Mouse (Mus musculus) adrenal gland, postnatal 0 days (tissue): ENCODE results near the gene Snrpd2. TPM values are rescaled to one million over a fixed set of nuclear protein-coding genes. Genes with fewer than 3 reads are reported as not detected.

Experiments
- microRNA-seq: library from miRNA; unstranded; fragments of <30 nt; microRNA quantifications from one replicate; pipeline ENCODE4, GENCODE M21; 2016; ENCODE audit warnings: borderline replicate concordance; ENCODE audit not compliant: insufficient number of aligned reads
- polyA plus RNA-seq: library from polyadenylated mRNA; unstranded; fragments of >200 nt; fragmentation: Nextera tagmentation; extraction: Ambion mirVana; gene quantifications from 2 replicates; pipeline ENCODE4 v1.2.1, GENCODE M21; 2015

The Snrpd2 gene
- 109 and 149 TPM in 2 replicates for polyA plus RNA-seq

DNA sequence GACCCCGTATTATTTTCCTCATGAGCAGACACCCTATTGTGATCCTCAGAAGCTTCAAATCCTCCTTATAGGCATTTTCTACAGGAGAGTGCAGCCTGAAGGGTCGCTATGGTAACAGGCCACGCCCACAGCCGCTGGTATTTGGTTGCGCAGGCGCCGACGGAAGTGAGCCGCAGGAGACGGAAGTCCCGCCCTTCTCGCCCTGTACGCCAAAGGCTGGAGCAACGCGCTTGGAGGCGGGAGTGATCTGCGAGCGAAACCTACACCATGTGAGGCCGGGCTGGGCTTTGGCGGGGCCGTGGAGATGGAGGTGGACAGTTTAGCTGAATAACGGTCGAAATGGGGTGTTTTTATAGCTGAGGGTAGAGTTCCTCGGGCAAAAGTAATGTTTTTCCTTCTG is at the start of gene Snrpd2:
Gene Snrpd2, plus strand, starts transcription at position 97 of the 400 bp plus-strand sequence.

DNA sequence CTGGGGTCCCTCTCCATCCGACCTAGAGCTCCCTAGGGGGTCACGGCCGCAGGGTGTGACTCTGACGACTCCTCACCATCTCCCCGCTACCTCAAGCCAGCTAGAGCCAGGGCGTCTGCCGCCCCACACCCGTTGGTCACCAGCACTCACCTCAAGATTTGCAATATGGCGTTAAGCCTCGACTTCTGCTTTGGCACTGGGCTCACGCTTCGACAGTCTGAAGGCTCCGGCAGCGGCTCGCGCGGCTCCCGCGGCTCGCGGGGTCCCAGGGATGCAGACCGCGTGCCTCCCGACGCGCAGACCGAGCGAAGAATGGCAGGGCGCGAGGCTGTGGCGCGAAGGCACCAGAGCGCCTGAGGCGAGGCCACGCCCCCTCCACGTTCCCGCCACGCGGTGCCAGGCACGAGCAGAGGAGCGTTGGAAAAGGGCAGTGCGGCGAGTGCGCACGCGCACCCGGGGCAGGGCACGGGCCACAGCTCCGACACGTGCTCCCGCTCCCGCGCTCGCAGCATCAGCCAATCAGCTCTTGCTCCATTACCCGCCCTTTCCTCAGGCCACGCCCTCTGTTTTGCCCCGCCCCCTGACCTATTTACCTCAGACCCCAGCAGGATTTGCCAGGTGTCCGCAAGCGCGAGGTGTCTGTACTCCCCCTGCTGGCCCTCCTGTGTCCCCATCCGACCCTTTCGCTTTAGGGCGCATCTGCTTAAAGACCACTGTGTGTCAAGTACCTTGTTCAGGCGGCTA is 31.3 kb upstream of the Snrpd2 start, which contains the start of gene Gm4969:
Gene Gm4969, minus strand, starts transcription at position 341 of the 744 bp plus-strand sequence.

DNA sequence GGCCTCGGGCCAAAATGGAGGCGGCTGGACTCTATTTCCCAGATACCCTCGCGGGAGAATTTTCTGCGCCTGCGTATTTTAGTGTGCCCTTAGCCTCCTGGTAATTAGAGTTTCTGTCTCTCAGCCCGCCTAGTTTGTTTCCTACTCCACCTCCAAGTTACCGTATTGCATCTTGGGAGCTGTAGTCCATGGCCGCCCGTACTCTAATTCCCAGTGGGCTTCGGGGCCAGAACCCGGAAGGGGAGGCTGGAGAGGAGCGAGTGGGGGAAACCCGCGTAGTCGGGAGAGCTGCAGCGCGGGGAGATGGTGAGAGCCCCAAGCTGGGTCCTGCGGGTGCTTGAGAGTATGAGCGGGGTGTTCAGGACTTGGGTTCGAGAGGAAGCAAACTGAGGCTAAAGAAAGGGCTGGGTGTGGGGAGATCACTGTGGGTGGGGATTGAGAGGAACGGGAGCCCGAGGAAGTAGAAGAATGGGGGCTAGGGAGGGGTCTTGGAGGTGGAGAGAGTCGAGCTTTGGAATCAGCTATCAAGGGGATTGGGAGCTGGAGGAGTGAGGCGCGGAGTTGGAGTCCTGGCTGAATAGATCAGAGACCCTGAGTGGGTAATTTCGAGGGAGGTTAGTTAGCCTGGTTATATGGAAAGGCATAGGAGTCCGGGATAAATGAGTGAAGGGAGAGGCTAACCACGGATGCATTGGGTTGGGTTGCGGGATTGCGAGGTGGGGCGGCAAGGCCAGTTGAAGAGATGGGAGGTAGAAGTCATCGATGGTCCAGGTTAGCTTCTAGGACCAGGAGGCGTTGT is 29.7 kb upstream of the Snrpd2 start, which contains the start of gene Fbxo46:
Gene Fbxo46, plus strand, starts transcription at position 229 of the 799 bp plus-strand sequence.

DNA sequence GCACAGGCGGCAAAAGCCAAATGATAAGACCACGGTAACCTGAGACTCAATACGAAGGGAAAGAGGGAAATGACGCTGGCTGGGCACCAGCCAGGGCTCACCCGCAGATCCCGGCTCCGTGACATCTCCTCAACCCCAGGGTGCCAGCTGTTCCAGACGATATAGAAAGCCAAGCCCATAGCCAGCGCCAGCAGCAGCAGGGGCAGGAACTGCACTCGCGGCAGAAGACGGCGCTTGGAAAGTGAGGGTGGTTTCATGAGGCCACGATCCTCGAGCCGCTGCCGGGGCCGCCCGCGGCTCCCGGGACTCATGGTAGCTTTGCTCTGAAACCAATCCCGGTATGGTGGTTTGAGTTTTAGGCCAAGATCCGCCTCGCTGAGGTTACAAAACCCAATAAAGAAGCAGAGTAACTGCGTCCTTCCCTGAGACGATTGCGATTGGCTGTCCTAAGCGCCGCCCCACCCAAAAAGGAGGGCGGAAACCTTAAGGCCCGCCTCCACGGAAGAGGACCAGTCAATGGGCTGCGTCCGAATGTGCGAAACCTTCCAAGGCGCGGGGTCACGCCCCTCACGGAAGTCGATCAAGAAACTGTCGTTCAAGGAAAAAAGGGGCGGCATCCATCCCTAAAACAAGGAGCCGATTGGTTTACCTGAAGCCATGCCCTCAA is 514 bp upstream of the Snrpd2 start, which contains the start of gene Qpctl:
Gene Qpctl, minus strand, starts transcription at position 417 of the 667 bp plus-strand sequence.

DNA sequence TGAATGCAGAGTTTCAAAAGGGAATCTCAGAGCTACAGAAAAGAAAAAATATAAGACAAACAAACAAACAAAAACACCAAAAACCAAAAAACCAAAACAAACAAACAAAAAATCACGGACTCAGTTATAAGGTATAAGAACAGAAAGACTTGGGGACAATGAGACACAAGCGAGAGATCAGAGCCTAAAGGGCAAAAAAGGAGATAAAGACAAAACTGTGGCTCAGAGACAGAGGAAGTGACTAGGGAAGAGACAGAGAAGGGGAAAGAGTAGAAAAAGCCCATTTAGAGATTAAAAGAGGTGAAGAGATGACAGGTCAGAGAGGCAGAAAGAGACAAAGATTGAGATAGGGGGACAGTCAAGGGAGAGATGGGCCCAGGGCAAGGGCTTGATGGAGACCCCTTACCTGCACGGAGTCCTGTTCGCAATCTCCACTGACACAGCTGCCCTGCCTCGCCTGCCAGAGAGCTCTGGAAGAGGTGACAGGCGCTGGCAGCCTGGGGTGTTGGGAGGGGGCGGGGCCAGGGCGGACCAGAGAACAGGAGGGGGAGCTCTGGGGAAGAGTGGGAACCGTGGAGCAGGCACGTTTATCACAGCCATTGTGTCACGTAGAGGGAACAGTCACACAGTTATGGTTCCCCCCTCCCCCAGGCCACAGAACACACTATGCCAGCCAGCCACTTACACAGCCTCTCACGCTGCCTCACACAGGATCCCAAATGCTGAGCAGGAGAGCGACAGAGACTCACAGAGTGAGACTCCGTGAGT is 16.3 kb downstream of the Snrpd2 start, which contains the start of gene Gipr:
Gene Gipr, minus strand, starts transcription at position 472 of the 768 bp plus-strand sequence.

DNA sequence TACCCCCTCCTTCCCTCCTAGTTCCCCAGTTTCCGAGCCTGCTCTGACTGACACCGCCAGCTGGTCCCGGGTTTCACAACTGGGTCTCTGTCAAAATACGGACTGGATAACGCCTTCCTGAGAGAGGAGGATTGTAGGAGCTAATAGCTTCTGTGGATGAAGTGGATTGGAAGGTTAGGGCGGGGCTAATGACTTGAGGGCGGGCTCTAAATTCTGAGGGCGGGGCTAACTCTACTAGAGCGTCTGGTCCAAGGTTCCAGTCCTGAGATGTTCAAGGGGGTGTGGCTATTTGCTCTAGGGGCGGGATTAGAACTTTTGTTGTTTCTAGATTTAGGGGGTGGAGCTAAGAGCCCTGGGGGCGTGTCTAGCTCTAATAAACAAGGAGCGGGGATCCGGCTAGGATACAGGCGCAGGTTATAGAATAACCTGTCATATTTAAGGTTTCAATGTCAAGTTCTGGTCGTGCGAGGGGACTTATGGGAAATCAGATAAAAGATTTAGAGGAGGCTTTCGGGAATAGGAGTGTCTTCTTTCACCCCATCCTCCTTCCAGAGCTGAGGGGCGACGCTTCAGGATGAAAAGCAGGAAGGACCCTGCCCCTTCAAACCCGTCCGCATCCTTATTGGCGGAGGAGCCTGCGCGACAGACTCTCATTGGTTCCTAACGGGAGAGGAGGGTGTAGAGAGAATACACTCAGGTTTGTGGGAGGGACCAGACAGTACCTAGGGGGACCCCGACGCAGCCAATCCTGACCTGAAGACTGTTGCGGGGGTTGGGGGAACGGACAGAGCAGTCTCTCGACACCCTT is 26.4 kb downstream of the Snrpd2 start, which contains the start of gene Eml2:
Gene Eml2, plus strand, starts transcription at position 714 of the 808 bp plus-strand sequence.

Small RNA genes lying within 50 kb of the gene (microRNA-seq; reads per million reads assigned to microRNA genes)
- 336 reads per million, percentile 59 among the genes with 10 or more reads in this experiment for gene Mir330

Other genes starting within 250 kb of the Snrpd2 start
- 17.2 and 17.7 TPM in 2 replicates for gene Ccdc61, start 239.3 kb upstream of the Snrpd2 start, polyA plus RNA-seq
- 0.58 and 0.68 TPM in 2 replicates for gene Nova2, start 223.8 kb upstream of the Snrpd2 start, polyA plus RNA-seq
- gene Nanos2, start 162.3 kb upstream of the Snrpd2 start, polyA plus RNA-seq, result 0.16 TPM in 1 of 2 replicates, not detected in the other
- gene Mypop, start 158.5 kb upstream of the Snrpd2 start, polyA plus RNA-seq, result 4.6 and 4.8 TPM in 2 replicates
- 15.6 and 16.6 TPM in 2 replicates for gene Irf2bp1, start 145.7 kb upstream of the Snrpd2 start, polyA plus RNA-seq
- gene Foxa3, start 126.2 kb upstream of the Snrpd2 start, polyA plus RNA-seq, result 1.1 and 2.4 TPM in 2 replicates
- 14.9 and 20.6 TPM in 2 replicates for gene Sympk, start 125.3 kb upstream of the Snrpd2 start, polyA plus RNA-seq
- not detected in 2 replicates for gene Rsph6a, start 95.0 kb upstream of the Snrpd2 start, polyA plus RNA-seq
- 14.5 and 21.0 TPM in 2 replicates for gene Dmwd, start 73.5 kb upstream of the Snrpd2 start, polyA plus RNA-seq
- gene Dmpk, start 65.9 kb upstream of the Snrpd2 start, polyA plus RNA-seq, result 21.6 and 28.7 TPM in 2 replicates
- 4.2 and 5.9 TPM in 2 replicates for gene Six5, start 55.1 kb upstream of the Snrpd2 start, polyA plus RNA-seq
- 0.33 and 0.44 TPM in 2 replicates for gene Gm4969, start 31.4 kb upstream of the Snrpd2 start, polyA plus RNA-seq
- 5.8 and 8.7 TPM in 2 replicates for gene Fbxo46, start 29.9 kb upstream of the Snrpd2 start, polyA plus RNA-seq
- 10.3 and 16.6 TPM in 2 replicates for gene Qpctl, start 431 bp upstream of the Snrpd2 start, polyA plus RNA-seq
- 0.33 and 0.54 TPM in 2 replicates for gene Gipr, start 16.4 kb downstream of the Snrpd2 start, polyA plus RNA-seq
- gene Eml2, start 26.7 kb downstream of the Snrpd2 start, polyA plus RNA-seq, result 5.5 and 7.8 TPM in 2 replicates
- gene Gpr4, start 62.8 kb downstream of the Snrpd2 start, polyA plus RNA-seq, result 0.98 and 2.9 TPM in 2 replicates
- 15.0 and 17.1 TPM in 2 replicates for gene Opa3, start 78.6 kb downstream of the Snrpd2 start, polyA plus RNA-seq
- gene Vasp, start 122.1 kb downstream of the Snrpd2 start, polyA plus RNA-seq, result 43.2 and 55.1 TPM in 2 replicates
- 0.44 and 0.66 TPM in 2 replicates for gene Ppm1n, start 130.3 kb downstream of the Snrpd2 start, polyA plus RNA-seq
- 24.3 and 37.8 TPM in 2 replicates for gene Rtn2, start 132.9 kb downstream of the Snrpd2 start, polyA plus RNA-seq
- 0.12 and 0.14 TPM in 2 replicates for gene Fosb, start 160.3 kb downstream of the Snrpd2 start, polyA plus RNA-seq
- 47.3 and 52.6 TPM in 2 replicates for gene Ercc1, start 195.1 kb downstream of the Snrpd2 start, polyA plus RNA-seq
- gene Cd3eap, start 209.8 kb downstream of the Snrpd2 start, polyA plus RNA-seq, result 11.2 and 13.6 TPM in 2 replicates
- 2.7 and 2.9 TPM in 2 replicates for gene Ppp1r13l, start 210.0 kb downstream of the Snrpd2 start, polyA plus RNA-seq
- 4.0 and 8.3 TPM in 2 replicates for gene Ercc2, start 232.3 kb downstream of the Snrpd2 start, polyA plus RNA-seq